Mouse (Mus musculus) forebrain, embryonic 11.5 days (tissue): ENCODE measurements at regions not wholly inside any gene's neighbourhood (a gene's known extent, or its start where the extent isn't known, plus 50 kb on each side); places are given as distances from the start of the nearest gene placed in this dataset.
A peak's percentile ranks its signal among the peaks of the same experiment; 100 is the strongest.

ENCODE experiments used
- ATAC-seq: fragments of 200-750 bp; cut with Nextera tagmentation; replicated peaks from 2 replicates; pipeline ENCODE4 v1.8.0; 2017; ENCODE audit warnings: moderate TSS enrichment; ENCODE audit not compliant: low FRiP score
- DNase-seq: peaks from one replicate; pipeline ENCODE4 v3.0.0-alpha.2; 2017; ENCODE audit warnings: low spot score
- H3K27ac ChIP-seq: fragments of 300-500 bp; sonication (generic); 2 replicates; pipeline ENCODE4 v1.5.1; 2014; ENCODE audit warnings: low read depth, low read length
- H3K27me3 ChIP-seq: fragments of 300-500 bp; sonication (generic); 2 replicates; pipeline ENCODE4 v1.6.1; 2014; ENCODE audit warnings: mild to moderate bottlenecking, low read length, mixed read lengths; ENCODE audit not compliant: control insufficient read depth, insufficient read depth
- H3K36me3 ChIP-seq: fragments of 300-500 bp; sonication (generic); 2 replicates; pipeline ENCODE4 v1.6.1; 2014; ENCODE audit warnings: mild to moderate bottlenecking, low read length, moderate library complexity, mixed read lengths; ENCODE audit not compliant: control insufficient read depth, insufficient read depth
- H3K4me1 ChIP-seq: fragments of 300-500 bp; sonication (generic); replicated peaks from 2 replicates; pipeline ENCODE4 v1.6.1; 2014; ENCODE audit warnings: low read length, mixed read lengths; ENCODE audit not compliant: control insufficient read depth, insufficient read depth
- H3K4me2 ChIP-seq: fragments of 300-500 bp; sonication (generic); 2 replicates; pipeline ENCODE4 v1.6.1; 2014; ENCODE audit warnings: low read depth, mild to moderate bottlenecking, low read length, moderate library complexity, mixed read lengths; ENCODE audit not compliant: severe bottlenecking
- H3K4me3 ChIP-seq: fragments of 300-500 bp; sonication (generic); 2 replicates; pipeline ENCODE4 v1.5.1; 2014; ENCODE audit warnings: low read depth, low read length
- H3K9ac ChIP-seq: fragments of 300-500 bp; sonication (generic); 2 replicates; pipeline ENCODE4 v1.6.1; 2014; ENCODE audit warnings: low read length
- H3K9me3 ChIP-seq: fragments of 300-500 bp; sonication (generic); 2 replicates; pipeline ENCODE4 v1.6.1; 2016; ENCODE audit warnings: low read length, mixed read lengths; ENCODE audit not compliant: control insufficient read depth
- WGBS: fragments of 180-500 bp; shearing (Covaris S2); extraction: QIAGEN DNeasy Blood & Tissue Kit; methylation state at CpG from one replicate; pipeline ENCODE4 v1.1.7; 2014; 5-methylcytosine and 5-hydroxymethylcytosine counted together

- Histone ChIP-seq H3K27me3 (no peaks in the 10 kb centered on the region), H3K4me3 (no peak overlapping the region), H3K36me3 (no peaks in the 10 kb centered on the region), H3K9ac (no peak overlapping the region), H3K27ac (no peak overlapping the region), H3K4me2 (no peak overlapping the region), H3K9me3 (no peaks in the 10 kb centered on the region), H3K4me1 (no peaks in the 10 kb centered on the region)
- DNase-seq = peak; percentile 60
- ATAC-seq = no peak
Measured at GRCm38 (mm10) chr7:137783954-137784353, 346.5 kb downstream of the Glrx3 start.

DNA sequence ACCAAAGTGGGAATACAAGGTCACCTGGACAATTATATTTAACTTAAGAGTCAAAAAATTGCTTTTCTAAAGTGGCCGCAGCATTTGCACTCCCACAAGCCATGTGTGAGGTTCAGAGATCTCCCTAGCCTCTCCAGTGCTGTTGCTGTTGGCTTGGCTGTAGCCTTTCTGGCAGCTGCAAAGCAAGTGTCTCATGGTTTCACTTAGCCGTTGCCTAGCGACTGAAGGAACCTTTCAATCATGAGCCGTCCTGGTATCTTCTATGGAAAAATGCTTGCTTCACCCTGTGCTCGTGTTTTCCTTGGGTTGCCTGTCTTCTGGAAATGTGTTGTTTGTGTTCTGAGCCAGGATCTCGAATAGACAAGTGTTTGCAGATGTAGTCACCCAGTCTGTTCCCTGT is 367.9 kb downstream of the Glrx3 start:
- H3K27ac ChIP-seq = no peak overlapping the region
- no peaks in the 10 kb centered on the region for H3K27me3 ChIP-seq
- H3K9me3 ChIP-seq = no peaks in the 10 kb centered on the region
- no peak overlapping the region for H3K9ac ChIP-seq
- H3K4me3 ChIP-seq = no peak overlapping the region
- no peaks in the 10 kb centered on the region for H3K4me1 ChIP-seq
- DNase-seq = no peak
- no peak for ATAC-seq
- H3K36me3 ChIP-seq = no peaks in the 10 kb centered on the region
- no peak overlapping the region for H3K4me2 ChIP-seq
- WGBS = 59% methylated on average over 6 of the region's 6 CpGs

DNA sequence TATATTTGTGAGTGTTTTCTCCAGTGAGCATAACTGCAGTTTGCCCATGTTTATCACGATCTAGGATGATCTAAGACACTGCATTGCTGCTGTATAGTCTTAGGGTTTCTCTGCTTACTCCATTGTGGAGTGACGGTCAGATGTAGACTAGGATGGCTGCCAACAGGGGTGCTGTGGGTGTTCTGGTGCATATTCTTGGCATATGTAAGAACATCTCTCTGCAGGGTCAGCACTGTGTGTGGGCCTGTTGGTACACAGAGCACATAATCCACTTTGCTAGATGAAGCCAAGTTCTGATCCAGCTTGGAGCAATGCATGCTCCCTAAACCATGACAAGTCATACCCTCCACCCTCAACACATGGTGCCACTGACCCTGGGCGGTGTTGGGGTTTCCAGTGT is 375.4 kb downstream of the Glrx3 start:
- ATAC-seq (no peak), DNase-seq (no peak)
- Histone ChIP-seq H3K36me3 (no peaks in the 10 kb centered on the region), H3K9me3 (no peaks in the 10 kb centered on the region), H3K9ac (no peak overlapping the region), H3K27me3 (no peaks in the 10 kb centered on the region), H3K4me2 (no peak overlapping the region), H3K27ac (no peak overlapping the region), H3K4me1 (no peaks in the 10 kb centered on the region), H3K4me3 (no peak overlapping the region)
- 83% methylated on average over 3 of the region's 3 CpGs for WGBS

DNA sequence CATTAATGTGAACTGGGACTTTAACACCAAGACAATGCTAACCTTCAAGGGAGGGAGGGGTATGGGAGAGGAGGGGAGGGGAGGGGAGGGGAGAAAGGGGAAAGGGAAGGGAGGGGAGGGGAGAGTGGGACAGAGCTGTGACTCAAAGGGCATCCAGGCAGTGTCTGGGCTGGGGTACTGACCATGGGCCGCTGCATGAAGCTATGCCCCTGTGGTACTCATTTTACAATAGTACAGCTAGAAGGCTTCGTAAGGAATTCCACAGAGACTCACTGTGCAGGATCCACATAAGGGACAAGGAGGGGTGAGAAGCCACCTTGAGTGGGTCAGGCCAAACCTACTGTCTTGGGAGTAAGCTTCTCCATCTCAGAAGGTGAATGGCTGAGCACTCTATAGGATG is 403.1 kb downstream of the Glrx3 start:
- Histone ChIP-seq H3K36me3 (no peaks in the 10 kb centered on the region), H3K4me2 (no peak overlapping the region), H3K4me1 (no peaks in the 10 kb centered on the region), H3K27ac (no peak overlapping the region), H3K27me3 (no peaks in the 10 kb centered on the region), H3K9ac (no peak overlapping the region), H3K9me3 (no peaks in the 10 kb centered on the region), H3K4me3 (no peak overlapping the region)
- 90% methylated on average over 2 of the region's 2 CpGs for WGBS
- ATAC-seq (no peak), DNase-seq (no peak)

GRCm38 (mm10) chr7:137841044-137841443 is 403.6 kb downstream of the Glrx3 start:
- no peak for DNase-seq
- H3K4me2 ChIP-seq = no peak overlapping the region
- no peaks in the 10 kb centered on the region for H3K4me1 ChIP-seq
- no peak overlapping the region for H3K4me3 ChIP-seq
- no peaks in the 10 kb centered on the region for H3K9me3 ChIP-seq
- 75% methylated on average over 5 of the region's 5 CpGs for WGBS
- H3K27me3 ChIP-seq = no peaks in the 10 kb centered on the region
- no peak for ATAC-seq
- no peak overlapping the region for H3K9ac ChIP-seq
- H3K36me3 ChIP-seq = no peaks in the 10 kb centered on the region
- no peak overlapping the region for H3K27ac ChIP-seq

GRCm38 (mm10) chr7:137841456-137842100 is 404.2 kb downstream of the Glrx3 start:
- Histone ChIP-seq H3K27ac (no peak overlapping the region), H3K9me3 (no peaks in the 10 kb centered on the region), H3K27me3 (no peaks in the 10 kb centered on the region), H3K4me2 (no peak overlapping the region), H3K9ac (no peak overlapping the region), H3K4me3 (no peak overlapping the region), H3K36me3 (no peaks in the 10 kb centered on the region), H3K4me1 (no peaks in the 10 kb centered on the region)
- WGBS = 71% methylated on average over 8 of the region's 8 CpGs
- ATAC-seq (no peak), DNase-seq (no peak)

DNA sequence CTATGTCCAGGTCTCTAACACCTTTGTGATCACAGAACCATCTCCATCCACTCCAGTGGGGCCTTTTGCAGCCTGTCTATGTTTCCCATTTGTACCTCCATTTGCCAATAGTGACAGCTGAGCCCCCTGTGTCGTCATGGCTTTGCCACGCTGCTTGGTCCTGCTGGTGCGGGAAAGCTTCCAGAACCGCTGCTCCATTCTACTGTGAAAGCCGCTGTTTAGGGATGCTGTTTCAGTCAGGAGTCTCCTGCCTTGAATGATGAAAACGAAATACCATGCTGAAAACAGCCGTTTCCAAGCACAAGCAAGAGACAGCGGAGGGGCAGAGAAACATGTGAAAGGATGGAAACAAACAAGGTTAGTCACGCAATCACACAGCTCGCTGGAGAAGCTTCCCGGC is 410.4 kb downstream of the Glrx3 start:
- H3K4me1 ChIP-seq = no peaks in the 10 kb centered on the region
- H3K9me3 ChIP-seq = no peaks in the 10 kb centered on the region
- ATAC-seq (no peak), DNase-seq (no peak)
- no peak overlapping the region for H3K4me3 ChIP-seq
- no peak overlapping the region for H3K27ac ChIP-seq
- no peak overlapping the region for H3K4me2 ChIP-seq
- 82% methylated on average over 11 of the region's 11 CpGs for WGBS
- no peak overlapping the region for H3K9ac ChIP-seq
- no peaks in the 10 kb centered on the region for H3K27me3 ChIP-seq
- no peaks in the 10 kb centered on the region for H3K36me3 ChIP-seq

DNA sequence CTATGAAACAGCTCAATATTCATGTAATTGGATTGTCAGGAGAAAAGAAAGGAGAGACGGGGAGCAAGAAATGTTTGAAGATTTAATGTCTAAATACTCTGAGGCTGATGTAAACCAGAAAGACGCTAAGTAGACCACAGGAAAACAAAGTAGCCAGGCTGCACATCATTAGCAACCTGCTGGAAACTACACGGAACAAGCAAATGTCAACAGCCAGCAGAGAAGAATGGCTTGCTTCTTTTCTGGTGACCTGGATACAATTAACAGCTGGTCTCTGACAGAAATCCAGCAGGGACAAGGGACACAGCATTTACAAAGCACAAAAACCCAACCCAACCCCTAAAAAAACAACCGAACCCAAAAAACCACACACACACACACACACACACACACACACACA is 413.6 kb downstream of the Glrx3 start:
- Histone ChIP-seq H3K27me3 (no peaks in the 10 kb centered on the region), H3K4me2 (no peak overlapping the region), H3K36me3 (no peaks in the 10 kb centered on the region), H3K4me3 (no peak overlapping the region), H3K9ac (no peak overlapping the region), H3K27ac (no peak overlapping the region), H3K9me3 (no peaks in the 10 kb centered on the region), H3K4me1 (no peaks in the 10 kb centered on the region)
- 26% methylated on average over 4 of the region's 4 CpGs for WGBS
- DNase-seq = no peak
- ATAC-seq = no peak

- Histone ChIP-seq H3K4me1 (no peaks in the 10 kb centered on the region), H3K9me3 (no peaks in the 10 kb centered on the region), H3K9ac (no peak overlapping the region), H3K27me3 (no peaks in the 10 kb centered on the region), H3K27ac (no peak overlapping the region), H3K4me2 (no peak overlapping the region), H3K4me3 (no peak overlapping the region), H3K36me3 (no peaks in the 10 kb centered on the region)
- ATAC-seq (no peak), DNase-seq (no peak)
- WGBS = 72% methylated on average over 3 of the region's 3 CpGs
Measured at GRCm38 (mm10) chr7:137859681-137860080, 422.3 kb downstream of the Glrx3 start.
